Mouse (Mus musculus) thymus, postnatal 36 days (tissue): Measurements from ENCODE around the gene Pdcd2.

ENCODE experiments used
- DNase-seq, 2 experiments: peaks; one replicate each; pipeline ENCODE4 v3.0.0; 2022; ENCODE audit warnings: mixed read lengths in 2 of 2

Gene Pdcd2

GRCm38 (mm10) chr17:15498753-15499113, 28.4 kb downstream of the Pdcd2 start:
- no peak for DNase-seq

GRCm38 (mm10) chr17:15497882-15498752, 29.0 kb downstream of the Pdcd2 start:
- peak; percentile 93 for DNase-seq

GRCm38 (mm10) chr17:15490542-15490941, 36.6 kb downstream of the Pdcd2 start:
- no peak for DNase-seq

GRCm38 (mm10) chr17:15472671-15473070, 54.4 kb downstream of the Pdcd2 start:
- no peak for DNase-seq
